Mouse (Mus musculus) CH12.LX (cell line): Measurements from ENCODE around the gene Ms4a10.

Experiments
- CTCF ChIP-seq, 2 experiments: IDR thresholded peaks in 1 of 2; conservative IDR thresholded peaks in 1 of 2; 2 replicates each; pipeline ENCODE4 v1.5.1; 2011 to 2012; ENCODE audit warnings: low read depth in 2 of 2, low read length in 2 of 2, improper control_type of control experiment in 1 of 2, inconsistent platforms in 1 of 2, mild to moderate bottlenecking in 1 of 2, moderate library complexity in 1 of 2
- EP300 ChIP-seq: IDR thresholded peaks from 2 replicates; pipeline ENCODE4 v1.6.1; 2011; ENCODE audit warnings: low read length, improper control_type of control experiment
- ETS1 ChIP-seq: conservative IDR thresholded peaks from 2 replicates; pipeline ENCODE4 v1.6.1; 2012; ENCODE audit warnings: low read depth, mild to moderate bottlenecking, inconsistent platforms, low read length, improper control_type of control experiment, moderate library complexity
- MAZ ChIP-seq: IDR thresholded peaks from 2 replicates; pipeline ENCODE4 v1.6.1; 2012; ENCODE audit warnings: low read depth, mild to moderate bottlenecking, inconsistent platforms, low read length, improper control_type of control experiment, moderate library complexity
- POLR2A ChIP-seq: IDR thresholded peaks from 2 replicates; pipeline ENCODE4 v1.6.1; 2011; ENCODE audit warnings: low read depth, mild to moderate bottlenecking, improper control_type of control experiment, low read length
- RCOR1 ChIP-seq: conservative IDR thresholded peaks from 2 replicates; pipeline ENCODE4 v1.6.1; 2012; ENCODE audit warnings: low read depth, mild to moderate bottlenecking, inconsistent platforms, low read length, improper control_type of control experiment
- ZMIZ1 ChIP-seq: IDR thresholded peaks from 2 replicates; pipeline ENCODE4 v1.6.1; 2012; ENCODE audit warnings: low read depth, mild to moderate bottlenecking, inconsistent platforms, low read length, improper control_type of control experiment

DNA sequence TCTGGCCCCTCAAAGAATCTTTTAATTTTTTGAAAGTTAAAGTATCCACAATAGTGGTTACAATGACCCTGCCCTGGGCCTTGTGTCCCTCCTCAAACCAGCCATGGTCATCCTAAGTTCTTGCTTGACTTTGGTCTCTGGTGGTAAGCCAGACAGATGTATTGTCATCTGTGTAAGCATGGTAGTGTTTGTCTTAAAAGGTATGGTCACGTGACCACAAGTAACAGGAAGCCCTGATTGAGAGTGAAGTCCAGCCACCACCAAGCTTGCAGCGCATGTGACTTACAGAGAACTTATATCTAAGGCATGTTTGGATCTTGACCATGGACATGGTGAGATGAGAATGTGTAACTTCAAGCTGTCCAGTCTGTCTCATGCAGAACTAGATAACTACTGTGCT is 717 bp upstream of the Ms4a10 start:
- no peak for TF ChIP-seq EP300
- no peak for TF ChIP-seq MAZ
- TF ChIP-seq CTCF (conservative IDR thresholded peaks at IDR 0.05 in 1 of 2, IDR thresholded peaks at IDR 0.05 in 1 of 2; ENCODE audit: low read depth in 2 of 2, low read length in 2 of 2), result no peak
- TF ChIP-seq RCOR1, result no peak
- TF ChIP-seq POLR2A, result no peak
- no peak for TF ChIP-seq ZMIZ1
- no peak for TF ChIP-seq ETS1
